Mouse (Mus musculus) kidney, adult 9 months (tissue): Measurements from ENCODE around the gene Mfrp.
"Not testable (repeated sequence)": the region's sequence is repeated elsewhere in the genome, so short reads cannot be mapped to it uniquely, and the experiment has no call there.

Experiments used
- DNase-seq: peaks from one replicate; pipeline ENCODE4 v3.0.0; 2022

Mfrp gene

GRCm38 (mm10) chr9:44106596-44106995 is 5.1 kb downstream of the Mfrp start:
- no peak for DNase-seq

DNA sequence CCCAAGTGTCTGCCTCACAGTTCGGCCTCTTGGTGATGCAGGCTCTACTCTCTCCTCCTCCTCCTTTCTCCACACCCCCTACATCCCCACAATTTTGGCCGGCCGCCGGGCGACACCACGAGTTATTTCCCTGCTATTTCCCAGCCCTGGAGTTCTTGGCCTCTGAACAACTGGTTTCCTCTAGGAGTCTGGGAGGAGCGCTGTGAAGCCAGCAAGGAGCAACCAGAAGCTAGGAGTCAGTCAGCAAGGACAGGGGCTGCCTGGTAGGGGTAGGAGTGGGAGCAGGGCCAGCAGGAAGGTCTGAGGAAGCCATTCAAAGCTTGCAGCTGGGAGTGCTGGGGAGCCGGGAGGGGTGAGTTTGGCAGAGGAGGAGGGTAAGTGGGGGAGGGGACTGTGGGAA is 5.6 kb downstream of the Mfrp start, which contains the start of gene C1qtnf5:
C1qtnf5 (plus strand) TSS at position 136 of the 400 bp plus-strand sequence.
- DNase-seq: peak; percentile 82

DNA sequence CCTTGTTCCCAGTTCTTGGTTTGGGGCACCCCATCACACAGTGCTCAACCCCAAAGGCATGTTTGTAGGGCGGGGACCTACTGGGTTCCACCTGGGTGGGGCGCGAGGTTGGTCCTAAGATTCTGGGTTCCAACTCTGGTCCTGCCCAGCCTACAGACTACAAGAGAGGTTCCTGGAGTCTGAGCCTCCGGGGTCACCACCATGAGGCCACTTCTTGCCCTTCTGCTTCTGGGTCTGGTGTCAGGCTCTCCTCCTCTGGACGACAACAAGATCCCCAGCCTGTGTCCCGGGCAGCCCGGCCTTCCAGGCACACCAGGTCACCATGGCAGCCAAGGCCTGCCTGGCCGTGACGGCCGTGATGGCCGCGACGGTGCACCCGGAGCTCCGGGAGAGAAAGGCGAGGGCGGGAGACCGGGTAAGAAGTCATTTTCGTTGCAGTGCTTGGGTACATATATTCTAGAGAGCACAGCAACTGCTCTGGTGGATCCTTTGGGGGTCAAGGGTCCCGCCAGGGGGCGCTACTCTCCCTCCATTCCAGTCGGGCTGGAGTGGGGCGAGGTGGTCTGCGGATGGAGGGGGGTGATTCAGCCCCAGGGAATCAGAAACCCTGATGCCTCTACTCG is 6.1 kb downstream of the Mfrp start:
- DNase-seq: no peak

DNA sequence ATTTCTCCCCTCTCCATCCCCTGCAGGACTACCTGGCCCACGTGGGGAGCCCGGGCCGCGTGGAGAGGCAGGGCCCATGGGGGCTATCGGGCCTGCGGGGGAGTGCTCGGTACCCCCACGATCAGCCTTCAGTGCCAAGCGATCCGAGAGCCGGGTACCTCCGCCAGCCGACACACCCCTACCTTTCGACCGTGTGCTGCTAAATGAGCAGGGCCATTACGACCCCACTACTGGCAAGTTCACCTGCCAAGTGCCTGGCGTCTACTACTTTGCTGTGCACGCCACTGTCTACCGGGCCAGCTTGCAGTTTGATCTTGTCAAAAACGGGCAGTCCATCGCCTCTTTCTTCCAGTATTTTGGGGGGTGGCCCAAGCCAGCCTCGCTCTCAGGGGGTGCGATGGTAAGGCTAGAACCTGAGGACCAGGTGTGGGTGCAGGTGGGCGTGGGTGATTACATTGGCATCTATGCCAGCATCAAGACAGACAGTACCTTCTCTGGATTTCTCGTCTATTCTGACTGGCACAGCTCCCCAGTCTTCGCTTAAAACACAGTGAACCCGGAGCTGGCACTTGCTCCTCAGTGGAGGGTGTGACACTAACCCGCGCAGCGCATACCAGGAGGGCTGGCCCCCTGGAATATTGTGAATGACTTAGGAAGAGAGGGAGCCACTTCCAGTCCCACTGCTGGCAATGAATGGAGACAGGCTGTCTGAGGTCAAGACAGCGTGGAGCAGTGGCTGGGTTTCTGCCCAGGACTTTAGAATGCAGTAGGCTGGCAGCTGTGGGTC is 6.9 kb downstream of the Mfrp start:
- DNase-seq: no peak

DNA sequence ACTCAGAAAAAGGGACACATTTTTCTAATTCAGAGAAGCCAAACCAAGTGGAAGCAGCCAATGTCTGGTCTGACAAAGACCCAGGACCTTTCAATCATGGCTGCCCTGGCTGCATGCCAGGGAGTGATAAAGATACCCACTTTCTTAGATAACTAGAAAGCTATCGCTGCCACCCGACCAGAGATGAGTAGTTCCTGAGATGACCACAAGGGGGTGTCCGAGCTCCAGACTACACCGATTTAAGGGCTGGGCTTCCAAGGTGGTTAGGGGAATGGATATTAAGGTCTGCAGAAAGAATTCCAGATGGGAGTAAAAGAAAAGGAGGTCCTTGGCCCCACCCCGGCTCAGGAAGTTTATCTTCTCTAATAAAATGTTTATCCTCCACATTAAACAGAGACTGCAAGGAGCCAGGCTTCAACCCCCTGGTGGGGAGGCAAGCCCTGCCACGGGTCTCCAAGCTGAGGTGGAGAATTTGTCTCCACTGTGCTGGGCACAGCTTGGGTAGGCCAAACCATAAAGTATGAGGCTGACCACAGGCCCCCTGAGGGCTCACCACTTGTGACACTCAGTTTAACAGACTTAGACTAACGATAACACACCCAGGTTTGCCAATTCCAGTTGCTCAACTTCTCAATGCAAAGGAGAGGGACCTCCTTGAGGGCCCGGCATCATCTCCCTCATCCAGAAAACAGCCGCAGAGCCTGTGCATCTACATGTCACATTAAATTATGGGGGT is 8.0 kb downstream of the Mfrp start:
- DNase-seq: peak; percentile 83

DNA sequence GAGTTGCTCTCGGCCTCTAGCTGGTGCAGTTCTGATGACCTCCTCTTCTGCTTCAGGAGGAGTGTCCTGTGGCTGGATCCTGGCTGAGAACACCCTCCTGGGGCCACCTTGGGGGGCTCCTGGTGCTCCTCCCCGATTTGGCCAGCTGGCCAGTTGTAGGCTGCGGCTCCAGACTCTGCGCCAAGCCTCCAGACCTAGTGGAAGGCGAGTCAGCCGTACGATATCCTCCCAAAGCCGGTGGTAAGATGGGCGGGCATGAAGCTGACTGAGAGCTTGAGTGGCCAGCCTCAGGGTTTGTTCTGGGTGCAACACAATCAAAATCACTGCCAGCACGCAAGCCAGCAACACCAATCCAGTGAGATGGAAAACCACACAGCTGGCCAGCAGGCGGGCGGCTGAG is 10.4 kb downstream of the Mfrp start:
- not testable (repeated sequence) for DNase-seq

DNA sequence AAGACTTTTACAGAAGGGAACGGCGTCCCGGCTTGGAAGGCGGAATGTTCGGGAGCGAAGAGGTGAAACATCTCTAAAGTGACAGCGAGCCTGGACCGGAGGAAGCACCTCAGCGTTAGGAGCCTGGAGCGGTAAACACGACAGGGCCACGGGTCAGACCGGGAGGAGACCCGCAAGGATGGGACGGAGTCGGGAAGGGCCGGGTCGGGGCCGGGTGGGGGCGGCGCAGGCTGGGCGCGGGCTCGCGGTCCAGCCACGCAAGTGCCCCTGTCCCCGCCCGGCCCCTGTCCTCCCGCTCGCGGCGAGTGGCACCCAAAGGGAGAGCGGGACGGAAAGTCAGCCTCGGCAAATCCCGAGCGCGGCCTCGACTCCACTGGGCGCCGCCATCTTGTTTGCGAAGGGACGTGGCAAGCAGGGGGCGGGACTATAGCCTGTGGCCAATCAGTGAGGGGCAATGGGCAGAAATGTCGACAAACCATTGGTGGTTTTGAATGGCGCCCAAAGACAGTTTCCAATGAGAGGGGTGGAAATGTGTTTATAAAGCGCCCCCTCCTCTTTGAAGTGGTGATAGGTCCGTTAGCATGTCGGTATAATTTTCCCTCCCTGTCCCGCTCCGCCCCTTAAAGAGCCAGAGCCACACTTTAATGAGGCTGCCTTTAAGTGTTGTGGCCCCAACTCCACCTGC is 11.7 kb downstream of the Mfrp start, which contains the start of the genes Gm49380 and Rnf26:
Gm49380 (minus strand) TSS at position 396 of the 685 bp plus-strand sequence.
Rnf26 (minus strand) TSS at position 413 of the 685 bp plus-strand sequence.
- DNase-seq: peak; percentile 99

DNA sequence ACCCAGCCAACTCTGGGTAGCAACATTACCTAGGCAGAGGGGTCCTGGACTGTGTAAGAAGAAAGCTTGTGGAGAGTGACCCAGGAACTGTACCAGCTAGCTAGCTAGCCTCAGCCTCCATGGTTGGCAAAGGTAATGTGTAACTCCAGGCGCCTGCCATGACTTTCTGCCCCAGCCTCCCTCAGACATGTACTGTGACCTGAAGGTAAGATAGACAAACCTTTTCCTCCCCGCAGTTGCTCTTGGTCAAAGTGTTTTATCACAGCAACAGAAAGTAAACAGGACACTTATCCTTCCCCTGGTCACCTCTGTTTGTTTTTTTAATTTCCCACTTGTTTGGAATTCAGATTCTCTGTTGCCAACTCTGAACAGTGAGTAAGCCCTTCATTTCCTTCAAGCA is 12.9 kb downstream of the Mfrp start:
- DNase-seq: peak; percentile 64

- DNase-seq: no peak
Observed at GRCm38 (mm10) chr9:44115599-44115998, 14.1 kb downstream of the Mfrp start.

DNA sequence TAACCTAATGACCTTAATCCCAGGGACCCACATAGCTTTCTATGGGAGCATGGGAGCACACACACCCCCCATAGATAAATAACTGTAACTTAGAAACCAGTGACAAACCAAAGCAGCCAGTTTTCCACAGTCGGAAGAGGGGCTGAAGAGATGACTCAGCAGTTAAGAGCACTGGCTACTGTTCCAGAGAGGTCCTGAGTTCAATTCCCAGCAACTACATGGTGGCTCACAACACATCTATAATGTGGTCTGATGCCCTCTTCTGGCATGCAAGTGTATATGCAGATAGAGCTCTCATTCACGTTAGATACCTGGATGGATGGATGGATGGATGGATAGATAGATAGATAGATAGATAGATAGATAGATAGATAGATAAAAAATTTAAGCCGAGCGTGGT is 14.7 kb downstream of the Mfrp start:
- DNase-seq: no peak

DNA sequence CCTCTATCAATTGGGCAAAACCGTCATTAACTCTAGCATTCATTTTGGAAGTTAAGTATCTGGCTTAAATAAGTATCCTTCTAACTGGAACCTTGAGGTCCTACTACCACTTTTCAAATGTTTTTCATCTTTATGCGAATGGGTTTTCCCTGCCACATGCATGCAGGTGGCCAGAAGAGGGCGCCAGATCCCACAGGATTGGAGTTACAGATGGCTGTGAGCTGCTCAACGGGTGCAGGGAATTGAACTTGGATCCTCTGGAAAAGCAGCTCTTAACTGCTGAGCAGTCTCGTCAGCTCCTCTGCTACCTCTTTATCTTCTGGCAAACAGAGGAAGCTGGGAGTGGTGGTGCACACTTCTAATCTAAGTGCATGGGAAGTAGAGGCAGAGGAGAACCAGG is 17.5 kb downstream of the Mfrp start:
- DNase-seq: no peak

DNA sequence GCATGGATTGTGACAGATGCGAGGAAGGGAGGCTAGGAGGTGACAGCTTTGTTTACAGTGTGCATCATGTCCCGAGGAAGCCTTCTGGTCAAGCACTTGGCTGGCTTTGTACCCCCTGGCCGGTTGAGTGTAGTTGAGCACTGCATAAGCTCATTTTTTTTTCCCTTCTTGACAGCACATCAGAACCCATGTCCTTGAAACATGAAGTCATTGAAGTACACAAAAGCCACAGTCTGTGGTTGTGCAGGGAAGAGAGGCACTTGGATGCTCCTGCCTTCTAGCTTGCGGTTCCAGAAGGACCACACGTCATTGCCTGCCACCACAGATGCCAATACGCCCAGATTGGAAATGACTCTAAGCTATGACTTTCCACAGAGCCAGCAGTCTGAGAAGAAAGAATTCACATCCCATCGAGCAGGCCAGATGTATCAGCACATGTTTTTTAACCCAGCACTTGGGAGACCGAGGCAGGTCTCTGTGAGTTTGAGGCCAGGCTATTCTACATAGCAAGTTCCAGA is 18.5 kb downstream of the Mfrp start:
- DNase-seq: no peak

DNA sequence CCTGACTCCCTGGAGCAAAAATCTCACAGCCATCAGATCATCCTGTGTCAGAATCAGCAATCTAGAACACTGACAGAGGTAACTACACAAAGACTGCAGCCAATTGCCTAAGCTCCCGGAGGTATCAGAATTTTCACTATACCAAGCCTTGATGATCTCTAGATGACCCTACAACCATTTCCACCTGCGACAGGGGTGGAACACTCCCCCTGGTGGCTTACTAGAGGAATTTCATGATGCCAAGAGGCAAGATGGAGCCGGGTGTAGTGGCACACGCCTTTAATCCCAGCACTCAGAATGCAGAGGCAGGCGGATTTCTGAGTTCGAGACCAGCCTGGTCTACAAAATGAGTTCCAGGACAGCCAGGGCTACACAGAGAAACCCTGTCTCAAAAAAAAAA is 22.8 kb downstream of the Mfrp start:
- DNase-seq: no peak

GRCm38 (mm10) chr9:44125026-44125425 is 23.5 kb downstream of the Mfrp start:
- DNase-seq: no peak

DNA sequence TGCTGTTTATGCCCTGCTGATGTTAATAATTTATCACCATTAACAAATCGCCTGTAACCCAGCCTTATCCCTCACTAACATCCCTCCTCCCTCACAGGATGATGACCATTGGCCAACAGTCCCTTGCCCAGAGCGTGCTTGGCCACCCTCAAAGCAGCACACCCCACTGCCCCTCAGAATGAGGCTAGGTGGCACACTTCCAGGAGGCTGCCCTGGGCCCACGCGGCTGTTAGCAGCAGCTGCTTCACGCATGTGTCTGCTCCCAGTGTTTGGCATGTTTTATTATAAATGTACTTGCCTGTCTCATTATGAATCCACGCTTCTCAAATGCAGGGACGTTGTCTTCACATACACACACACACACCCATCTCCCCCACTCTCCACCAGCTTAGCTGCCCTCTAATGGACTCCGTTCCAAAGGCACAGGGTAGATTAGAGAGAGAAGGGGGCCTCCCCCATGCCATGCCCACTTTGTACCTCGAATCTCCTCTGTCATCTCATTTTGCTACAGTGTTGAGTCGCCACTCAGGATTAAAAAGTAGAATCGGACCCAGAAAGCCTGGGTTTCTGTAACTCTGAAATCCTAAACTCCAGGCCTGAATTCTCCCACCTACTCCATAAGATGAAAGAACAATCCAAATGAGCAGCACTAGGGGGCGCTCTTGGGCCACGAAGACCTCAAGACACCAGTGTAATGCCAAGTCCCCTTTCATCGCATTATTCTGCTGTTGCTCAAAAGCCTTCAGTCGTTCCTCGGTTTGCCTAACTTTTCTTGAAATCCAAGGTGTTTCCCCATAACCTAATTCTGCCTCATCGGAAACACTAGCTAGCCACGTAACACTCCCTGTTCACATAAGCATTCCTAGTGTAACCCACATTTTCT is 24.3 kb downstream of the Mfrp start:
- peak; percentile 94 for DNase-seq

- no peak for DNase-seq
Observed at GRCm38 (mm10) chr9:44126746-44127145, 25.2 kb downstream of the Mfrp start.

DNA sequence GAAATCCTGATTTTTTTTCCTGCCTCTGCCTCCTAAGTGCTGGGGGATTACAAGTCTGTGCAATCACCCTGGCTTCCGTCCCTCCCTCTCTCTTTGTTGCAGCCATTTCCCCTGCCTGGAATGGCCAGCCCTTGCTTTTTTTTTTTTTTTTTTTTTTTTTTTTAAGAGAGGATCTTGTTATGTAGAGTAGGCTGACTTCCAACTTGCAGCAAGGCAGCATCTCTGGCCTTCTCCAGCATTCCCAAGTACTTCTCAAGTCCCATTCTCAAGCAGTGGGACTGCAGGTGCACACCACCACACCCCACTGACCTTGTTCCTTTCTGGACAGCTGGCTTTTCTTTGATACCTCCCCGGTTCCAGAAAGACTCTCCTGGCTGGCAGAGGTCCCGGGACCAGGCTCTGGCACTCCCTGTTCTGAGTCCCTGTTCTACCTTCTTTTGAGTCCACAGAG is 25.8 kb downstream of the Mfrp start:
- peak; percentile 87 for DNase-seq

DNA sequence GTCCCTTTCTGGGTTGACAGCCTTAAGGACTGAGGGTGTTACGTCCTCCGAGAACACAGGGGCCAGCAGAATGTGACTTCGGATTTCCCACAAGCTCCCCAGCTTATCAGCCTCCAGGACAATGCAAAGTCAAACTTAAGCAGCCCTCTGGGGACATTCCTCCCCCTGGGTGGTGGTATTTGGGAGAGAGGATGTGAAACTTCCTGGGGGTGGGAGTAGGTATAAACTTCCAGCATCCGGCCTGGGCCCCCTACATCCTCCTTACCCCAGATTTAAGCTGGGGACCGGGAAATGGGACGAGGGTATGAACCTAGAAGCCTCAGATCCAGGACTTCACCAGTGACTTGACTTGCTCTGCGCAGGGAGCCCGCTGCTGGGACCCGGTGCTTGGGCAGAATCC is 28.1 kb downstream of the Mfrp start:
- no peak for DNase-seq

GRCm38 (mm10) chr9:44130034-44130433 is 28.5 kb downstream of the Mfrp start:
- peak; percentile 84 for DNase-seq

DNA sequence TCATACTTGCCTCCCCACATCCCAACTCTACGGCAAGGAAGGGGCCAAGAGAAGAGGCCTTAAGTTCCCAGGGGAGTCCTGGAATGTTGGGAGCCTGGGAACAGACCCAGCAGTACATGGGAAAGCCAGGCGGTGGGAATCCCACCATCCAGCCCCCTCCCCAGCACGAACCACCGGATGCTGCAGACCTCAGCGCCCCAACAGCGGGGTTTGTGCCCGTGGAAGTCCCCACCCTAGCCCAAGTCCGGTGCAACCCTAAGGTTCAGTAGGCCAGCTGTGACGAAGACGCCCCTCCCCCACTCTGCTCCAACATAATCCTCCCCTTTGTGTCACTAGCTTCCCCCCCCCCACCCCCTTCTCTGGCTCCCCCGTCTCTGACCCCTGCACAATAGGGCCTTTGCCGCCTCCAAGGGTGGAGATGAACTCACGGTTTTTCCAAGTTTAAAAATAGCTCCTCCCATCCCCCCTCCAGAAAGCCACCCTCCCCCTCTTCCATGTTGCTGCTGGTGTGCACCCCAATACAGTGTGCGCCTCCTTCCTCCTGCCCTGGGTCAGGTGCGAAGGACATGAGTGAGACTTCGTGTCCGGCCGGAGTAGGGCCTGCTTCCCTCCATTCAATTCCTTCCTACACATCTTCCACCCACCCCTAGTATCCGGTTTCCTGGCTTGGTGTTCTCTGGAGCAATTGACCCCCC is 29.2 kb downstream of the Mfrp start:
- DNase-seq: peak; percentile 38

DNA sequence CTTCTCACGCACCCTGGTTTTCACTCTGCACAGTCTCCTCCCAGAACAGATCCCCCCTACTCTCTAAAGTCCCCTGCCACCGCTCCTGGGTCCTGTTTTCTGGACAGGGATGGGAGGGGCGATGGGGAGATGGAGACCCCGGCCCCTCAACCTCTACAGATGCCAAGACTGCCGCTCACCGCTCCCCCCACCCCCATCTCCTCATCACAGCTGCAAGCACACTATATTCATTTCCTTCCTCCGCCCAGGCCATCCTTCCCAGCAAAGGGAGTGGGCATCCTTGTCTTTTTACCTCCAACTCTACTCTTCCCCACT is 29.7 kb downstream of the Mfrp start:
- no peak for DNase-seq
